Mouse (Mus musculus) adrenal gland, postnatal 14 days (tissue): ENCODE data around the gene Dnajb14. TPM values are rescaled to one million over a fixed set of nuclear protein-coding genes. Genes with fewer than 3 reads are reported as not detected.
"Not testable (repeated sequence)": the region's sequence is repeated elsewhere in the genome, so short reads cannot be mapped to it uniquely, and the experiment has no call there.

ENCODE experiments used
- DNase-seq: peaks from one replicate; pipeline ENCODE4 v3.0.0; 2021; ENCODE audit warnings: mixed read lengths
- total RNA-seq: library from RNA; stranded (reverse); gene quantifications from 2 replicates; pipeline ENCODE4 v1.2.3, GENCODE M21; 2021

Dnajb14 gene
- total RNA-seq, 1 experiment from 2014 or later: 17.8 TPM

DNA sequence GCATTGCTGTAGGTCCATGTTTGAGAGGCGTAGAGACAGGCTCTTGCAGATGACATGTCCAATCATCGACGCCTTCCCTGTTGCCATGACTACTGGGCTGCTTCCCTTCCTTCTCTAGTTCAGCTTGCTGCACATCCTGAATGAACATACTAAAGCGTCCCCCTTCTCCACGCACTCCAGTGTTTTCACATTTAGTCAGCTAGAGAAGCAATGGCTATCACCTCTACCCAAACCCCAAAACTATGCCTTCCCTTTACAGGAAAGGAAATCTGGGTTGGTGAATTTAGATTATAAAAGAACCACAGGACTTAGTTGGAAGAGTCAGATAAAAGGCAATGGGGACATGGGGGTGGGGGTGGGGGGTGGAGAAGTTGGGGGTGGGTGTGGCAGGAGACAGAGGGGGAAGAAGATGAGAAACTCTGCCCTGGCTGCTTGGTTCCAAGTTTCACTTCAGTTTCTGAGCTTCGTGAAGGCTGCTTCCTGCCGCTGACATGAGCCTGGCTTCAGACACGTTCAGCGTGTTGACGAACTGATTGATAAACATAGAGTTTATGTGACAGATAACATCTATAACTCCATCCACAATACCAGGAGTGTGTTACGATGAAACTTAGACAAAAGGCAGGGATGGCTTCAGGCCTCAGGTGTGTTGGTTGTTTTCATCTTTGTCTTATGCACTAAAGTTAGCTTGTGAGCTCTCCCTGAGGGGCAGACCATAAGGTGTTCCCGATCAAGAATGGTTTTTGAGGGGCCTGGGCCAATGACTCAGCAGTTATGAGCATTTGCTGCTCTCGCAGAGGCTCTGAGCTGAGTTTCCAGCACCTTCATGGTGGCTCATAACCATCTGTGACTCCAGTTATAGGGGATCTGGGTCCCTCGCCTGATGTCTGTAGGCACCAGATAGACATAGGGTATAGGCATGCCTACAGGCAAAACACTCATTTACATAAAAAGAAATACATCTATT lies 85.7 kb downstream of the Dnajb14 start:
- DNase-seq: peak; percentile 51

GRCm38 (mm10) chr3:137954256-137954916 lies 86.9 kb downstream of the Dnajb14 start:
- no peak for DNase-seq

- no peak for DNase-seq
These were observed 88.1 kb downstream of the Dnajb14 start for GRCm38 (mm10) chr3:137955560-137956081.

GRCm38 (mm10) chr3:137957864-137958263 lies 90.4 kb downstream of the Dnajb14 start:
- no peak for DNase-seq

DNA sequence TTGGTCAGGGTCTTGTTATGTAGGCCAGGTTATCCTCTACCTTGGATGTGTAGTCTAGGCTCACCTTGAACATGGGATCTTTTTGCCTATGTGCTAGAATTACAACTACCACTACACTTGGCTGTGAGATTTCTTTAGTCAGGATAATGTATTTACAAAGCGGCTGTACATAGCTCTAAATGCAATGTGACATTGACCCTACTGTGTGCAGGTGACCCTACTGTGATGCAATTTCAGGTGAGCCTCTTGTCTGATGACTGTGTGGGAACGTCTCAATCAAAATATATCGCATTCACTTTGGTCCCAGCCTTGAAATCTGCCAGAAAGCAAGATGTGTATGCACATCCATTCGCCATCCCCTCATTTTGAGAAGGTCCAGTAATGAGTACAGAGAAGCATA lies 90.9 kb downstream of the Dnajb14 start:
- DNase-seq: no peak

- DNase-seq: no peak
These were observed 92.0 kb downstream of the Dnajb14 start for GRCm38 (mm10) chr3:137959456-137959855.

DNA sequence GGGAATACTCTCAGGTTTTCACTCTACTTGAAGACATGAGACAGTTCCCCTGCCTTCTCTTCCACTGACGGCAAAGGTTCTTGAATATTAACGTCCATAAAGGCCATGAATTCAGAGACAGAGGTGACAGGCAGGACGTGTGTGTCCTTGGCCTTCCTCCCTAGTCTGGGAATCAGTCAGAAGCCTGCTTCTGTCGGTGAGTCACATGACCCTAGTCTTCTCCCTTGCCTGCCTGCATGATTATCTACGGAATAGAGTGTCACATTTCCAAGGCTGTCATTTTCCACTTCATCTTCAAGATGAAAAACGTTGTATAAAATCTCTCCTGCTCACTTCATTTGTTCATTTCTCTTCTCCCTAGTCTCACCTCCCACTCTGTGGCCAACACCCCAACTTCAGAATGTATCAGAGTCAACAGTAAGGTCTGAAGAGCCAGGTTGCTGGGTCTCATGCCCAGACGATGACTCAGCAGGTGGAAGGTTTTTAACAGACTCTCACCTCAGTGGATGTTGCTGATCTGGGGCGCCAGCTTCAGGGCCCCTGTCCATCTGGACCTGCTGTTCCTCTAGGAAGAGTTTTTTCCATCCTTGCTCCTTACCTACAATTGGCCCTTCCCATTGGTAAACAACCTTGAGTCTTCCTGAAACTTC lies 94.4 kb downstream of the Dnajb14 start:
- DNase-seq: peak; percentile 56

GRCm38 (mm10) chr3:137963508-137963907 lies 96.0 kb downstream of the Dnajb14 start:
- DNase-seq: no peak

DNA sequence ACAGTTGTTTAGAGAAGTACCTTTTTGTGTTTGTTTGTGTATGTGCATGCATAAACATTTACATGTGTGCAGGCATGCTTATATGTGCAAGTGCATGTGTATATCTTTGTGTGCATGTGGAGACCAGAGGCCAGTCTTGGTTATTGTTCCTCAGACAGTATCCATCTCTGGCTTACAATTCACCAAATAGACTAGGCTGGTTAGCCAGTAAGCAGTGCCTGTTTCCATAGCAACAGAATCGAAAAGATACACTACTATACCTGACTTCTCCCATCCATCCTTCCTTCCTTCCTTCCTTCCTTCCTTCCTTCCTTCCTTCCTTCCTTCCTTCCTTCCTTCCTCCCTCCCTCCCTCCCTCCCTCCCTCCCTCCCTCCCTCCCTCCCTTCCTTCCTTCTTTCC lies 96.5 kb downstream of the Dnajb14 start:
- not testable (repeated sequence) for DNase-seq

Other genes with a start within 250 kb of the Dnajb14 start
- gene Ddit4l, start 246.1 kb upstream of the Dnajb14 start, total RNA-seq: 0.33 and 0.34 TPM in 2 replicates
- gene Gm21962, start 196.2 kb upstream of the Dnajb14 start, total RNA-seq: not detected in 2 replicates
- 228 and 256 TPM in 2 replicates for gene H2afz, start 3.2 kb upstream of the Dnajb14 start, total RNA-seq
- 64.2 and 75.9 TPM in 2 replicates for gene Lamtor3, start 50.8 kb downstream of the Dnajb14 start, total RNA-seq
- 4.9 and 10.1 TPM in 2 replicates for gene Dapp1, start 113.9 kb downstream of the Dnajb14 start, total RNA-seq
- 0.04 TPM in 1 of 2 replicates, not detected in the other for gene 1110002E22Rik, start 197.4 kb downstream of the Dnajb14 start, total RNA-seq
- not detected in 2 replicates for gene Gm5105, start 199.7 kb downstream of the Dnajb14 start, total RNA-seq